Mouse (Mus musculus): Measurements from ENCODE around the gene Rbms3.

DNA sequence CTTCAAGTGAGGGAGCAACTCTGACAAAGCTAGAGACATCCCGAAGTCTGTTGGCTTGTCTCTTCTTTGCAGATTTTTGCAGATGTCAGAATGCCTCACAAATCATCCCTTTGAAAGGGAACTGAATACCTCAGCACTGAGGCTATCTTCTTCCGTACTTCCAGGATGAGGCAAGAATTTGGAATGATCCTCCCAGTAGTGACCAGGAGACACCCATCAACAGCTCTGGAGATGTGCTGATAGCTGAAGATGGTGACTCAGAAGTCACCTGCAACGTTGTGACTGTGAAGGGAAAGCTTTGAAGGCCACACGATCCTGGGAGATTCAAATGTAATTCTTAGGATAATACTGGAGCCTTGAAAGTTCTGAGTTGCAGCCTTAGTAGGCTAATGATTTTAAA lies 720.2 kb downstream of the Rbms3 start:
- TF ChIP-seq MAFK (IDR thresholded peaks at IDR 0.05; ENCODE audit: insufficient read depth, low read depth, low read length) = no peak
- no peak for TF ChIP-seq ZC3H11A (IDR thresholded peaks at IDR 0.05; ENCODE audit: borderline replicate concordance, low read depth, low read length)
- no peak for TF ChIP-seq CHD2 (IDR thresholded peaks at IDR 0.05; ENCODE audit: low read depth, low read length)

All from ES-E14 (cell line).